In the genomic region with DNA sequence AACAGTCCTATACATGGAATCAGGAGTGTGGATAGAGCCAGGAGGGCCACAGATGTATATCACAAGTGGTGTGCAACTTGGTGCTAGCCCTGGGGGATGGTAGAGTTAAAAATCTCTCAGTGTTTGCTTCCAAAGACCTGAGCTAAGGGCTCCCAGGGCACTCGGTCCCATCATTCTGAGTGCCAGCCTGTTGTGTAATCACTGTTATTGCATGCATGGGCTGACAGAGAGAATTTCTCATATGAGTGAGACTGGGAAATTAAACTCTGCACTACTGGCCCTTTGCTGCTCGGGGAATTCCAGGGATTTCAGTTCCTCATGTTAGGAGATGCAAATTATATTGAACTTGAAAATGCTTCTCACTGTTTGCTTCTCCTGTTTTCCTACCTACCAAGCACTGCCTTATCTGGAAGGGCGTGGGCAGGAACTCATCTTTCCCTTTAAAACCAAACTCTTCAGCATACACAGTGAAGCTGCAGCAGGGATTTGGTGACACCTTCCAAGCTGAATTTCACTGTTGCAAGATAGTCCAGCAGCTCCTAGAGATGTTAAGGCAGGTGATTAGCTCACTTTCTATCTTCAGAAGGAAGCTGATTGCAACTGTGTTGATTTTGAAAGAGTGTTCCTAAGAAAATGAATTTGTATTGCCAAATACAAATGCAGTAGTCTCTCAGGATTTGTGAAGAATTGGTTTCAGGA, we compare ENCODE assay signal across 17 mouse cellular contexts.
DNase-seq lines count a peak whose midpoint lies in the region; ATAC-seq lines count a peak whose summit lies in the region.
"Had no signal": no experiment of that assay in that cellular context is flagged by ENCODE, and none has a peak within 500 bp of the region (broad histone marks: within the 10 kb centered on the region; RNA-seq: fewer than 3 reads in every experiment).

No protein-coding gene starts in this region.

- no peaks in the 10 kb centered on the region for H3K4me1 ChIP-seq in kidney, embryonic 16.5 days (ENCODE audit: insufficient read depth, low read length)
- H3K4me1 ChIP-seq: hindbrain, embryonic 15.5 days; limb, embryonic 13.5 days; midbrain, embryonic 15.5 days; neural tube, embryonic 13.5 days had no signal

- H3K9ac ChIP-seq in kidney, embryonic 16.5 days (replicated peaks; ENCODE audit: low read length), result no peak overlapping the region
- H3K9ac ChIP-seq: hindbrain, embryonic 15.5 days; limb, embryonic 13.5 days; midbrain, embryonic 15.5 days; neural tube, embryonic 13.5 days had no signal

- DNase-seq in frontal cortex, adult 2 months (ENCODE audit: extremely low spot score in 1 of 2, low spot score in 1 of 2), result no peak
- peak; percentile 94 for DNase-seq in adipocyte (ENCODE audit: low spot score)
- DNase-seq in lung, postnatal 14 days, result peak; percentile 37
- DNase-seq in thymus, postnatal 10 days (ENCODE audit: low spot score in 2 of 2), result no peak
- no peak for DNase-seq in urinary bladder, postnatal 4 days (ENCODE audit: low spot score in 2 of 2)
- no peak for DNase-seq in cerebellum, postnatal 4 days (ENCODE audit: low spot score in 2 of 2)
- DNase-seq: cerebellum, postnatal 10 days; heart, postnatal 10 days; spleen, adult 18-20 months had no signal

- peak; percentile 55; the same call in 1 of the 2 replicates for ATAC-seq in frontal cortex, adult (ENCODE audit: low TSS enrichment)
- peak; percentile 23; the same call in 1 of the 2 replicates for ATAC-seq in kidney, embryonic 16.5 days (ENCODE audit: low FRiP score, low TSS enrichment)
- ATAC-seq: midbrain, embryonic 15.5 days had no signal

- no peaks in the 10 kb centered on the region for H3K27me3 ChIP-seq in kidney, embryonic 16.5 days (ENCODE audit: insufficient read depth, low read length)
- H3K27me3 ChIP-seq: hindbrain, embryonic 15.5 days; limb, embryonic 13.5 days; midbrain, embryonic 15.5 days; neural tube, embryonic 13.5 days had no signal

- WGBS in kidney, embryonic 16.5 days, result 63% methylated on average over 3 of the region's 3 CpGs

- H3K9me3 ChIP-seq in kidney, embryonic 16.5 days (ENCODE audit: low read length), result no peaks in the 10 kb centered on the region
- H3K9me3 ChIP-seq: embryonic facial prominence, embryonic 10.5 days; hindbrain, embryonic 15.5 days; midbrain, embryonic 15.5 days; neural tube, embryonic 13.5 days had no signal

- no peak overlapping the region for H3K4me2 ChIP-seq in kidney, embryonic 16.5 days (replicated peaks; ENCODE audit: low read depth, low read length)
- H3K4me2 ChIP-seq: hindbrain, embryonic 15.5 days; limb, embryonic 13.5 days; midbrain, embryonic 15.5 days; neural tube, embryonic 13.5 days had no signal

- no peak overlapping the region for H3K4me3 ChIP-seq in kidney, embryonic 16.5 days (ENCODE audit: low read length)
- H3K4me3 ChIP-seq: embryonic facial prominence, embryonic 10.5 days; hindbrain, embryonic 15.5 days; limb, embryonic 13.5 days; midbrain, embryonic 15.5 days; neural tube, embryonic 13.5 days had no signal

- 0 out of 2 replicates have a peak overlapping the region, but pooled peaks have one; percentile 38 for H3K27ac ChIP-seq in kidney, embryonic 16.5 days (ENCODE audit: low read length)
- H3K27ac ChIP-seq: embryonic facial prominence, embryonic 10.5 days; hindbrain, embryonic 15.5 days; limb, embryonic 13.5 days; midbrain, embryonic 15.5 days; neural tube, embryonic 13.5 days; stomach, postnatal 0 days had no signal

- H3K36me3 ChIP-seq in kidney, embryonic 16.5 days (ENCODE audit: insufficient read depth, low read length), result no peaks in the 10 kb centered on the region
- H3K36me3 ChIP-seq: embryonic facial prominence, embryonic 10.5 days; hindbrain, embryonic 15.5 days; limb, embryonic 13.5 days; midbrain, embryonic 15.5 days; neural tube, embryonic 13.5 days had no signal

Comparison
In these comparisons a context has a peak if more than half of its experiments do, and no peak if none do; other contexts are left out.
1. DNase-seq: peak in adipocyte (single experiment) and lung, postnatal 14 days (single experiment); none in frontal cortex, adult 2 months (0 of 2), thymus, postnatal 10 days (0 of 2), urinary bladder, postnatal 4 days (0 of 2) and cerebellum, postnatal 4 days (0 of 2).